ENCODE assay signal across 9 mouse cellular contexts in genomic region chr11:76216049-76216540, GRCm38 (mm10). TPM values are rescaled to one million over a fixed set of nuclear protein-coding genes. Genes with fewer than 3 reads are reported as not detected.
DNase-seq lines count a peak whose midpoint lies in the region; ATAC-seq lines count a peak whose summit lies in the region.
"Had no signal": no experiment of that assay in that cellular context is flagged by ENCODE, and none has a peak within 500 bp of the region (broad histone marks: within the 10 kb centered on the region; RNA-seq: fewer than 3 reads in every experiment).

No protein-coding gene starts in this region.

- no peak for DNase-seq in heart, adult 8-10 months (ENCODE audit: low spot score)
- DNase-seq in MEL-GATA-1-ER (ENCODE audit: extremely low read depth, low read depth): peak; percentile 4
- no peak for DNase-seq in urinary bladder, postnatal 4 days (ENCODE audit: low spot score in 2 of 2)

- H3K4me1 ChIP-seq in heart, embryonic 16.5 days (ENCODE audit: control insufficient read depth, insufficient read depth, low read length): peaks cover 4% of the 10 kb centered on the region
- H3K4me1 ChIP-seq in hindbrain, embryonic 16.5 days (ENCODE audit: control insufficient read depth, insufficient read depth, low read depth, low read length): peaks cover 8% of the 10 kb centered on the region
- peaks cover 10% of the 10 kb centered on the region for H3K4me1 ChIP-seq in midbrain, embryonic 15.5 days

- H3K4me2 ChIP-seq in heart, embryonic 16.5 days (ENCODE audit: low read depth, low read length): peak overlapping the region; percentile 84
- H3K4me2 ChIP-seq in hindbrain, embryonic 16.5 days (ENCODE audit: low read length): peak overlapping the region; percentile 73
- peak overlapping the region; percentile 65 for H3K4me2 ChIP-seq in midbrain, embryonic 15.5 days

- peak overlapping the region; percentile 77 for H3K4me3 ChIP-seq in heart, embryonic 16.5 days (ENCODE audit: low read length)
- H3K4me3 ChIP-seq in hindbrain, embryonic 16.5 days (ENCODE audit: low read length): peak overlapping the region; percentile 78; the same call in 1 of the 2 replicates
- peak overlapping the region; percentile 89; the same call in 1 of the 2 replicates for H3K4me3 ChIP-seq in midbrain, embryonic 15.5 days

- no peak overlapping the region; the same call in 1 of the 2 replicates for H3K9ac ChIP-seq in heart, embryonic 16.5 days (ENCODE audit: low read length)
- no peak overlapping the region for H3K9ac ChIP-seq in hindbrain, embryonic 16.5 days (ENCODE audit: low read depth, low read length)
- no peak overlapping the region for H3K9ac ChIP-seq in midbrain, embryonic 15.5 days

- WGBS in heart, embryonic 16.5 days: 96% methylated on average over 5 of the region's 5 CpGs
- WGBS in hindbrain, embryonic 16.5 days: 92% methylated on average over 5 of the region's 5 CpGs
- WGBS in midbrain, embryonic 15.5 days: 97% methylated on average over 5 of the region's 5 CpGs

- peaks cover 13% of the 10 kb centered on the region for H3K36me3 ChIP-seq in heart, embryonic 16.5 days (ENCODE audit: control insufficient read depth, insufficient read depth)
- H3K36me3 ChIP-seq in hindbrain, embryonic 16.5 days (ENCODE audit: control insufficient read depth, insufficient read depth, low read length): peaks cover 7% of the 10 kb centered on the region; the same call in 1 of the 2 replicates
- peaks cover 14% of the 10 kb centered on the region for H3K36me3 ChIP-seq in midbrain, embryonic 15.5 days (replicated peaks)

- no peaks in the 10 kb centered on the region for H3K9me3 ChIP-seq in heart, embryonic 16.5 days (replicated peaks; ENCODE audit: control insufficient read depth, low read length)
- no peaks in the 10 kb centered on the region for H3K9me3 ChIP-seq in hindbrain, embryonic 16.5 days (ENCODE audit: control insufficient read depth, low read length)
- H3K9me3 ChIP-seq in midbrain, embryonic 15.5 days: no peaks in the 10 kb centered on the region

- H3K27me3 ChIP-seq in heart, embryonic 16.5 days (ENCODE audit: control insufficient read depth, insufficient read depth, low read length): no peaks in the 10 kb centered on the region
- H3K27me3 ChIP-seq in hindbrain, embryonic 16.5 days (replicated peaks; ENCODE audit: control insufficient read depth, insufficient read depth, low read length): no peaks in the 10 kb centered on the region
- no peaks in the 10 kb centered on the region for H3K27me3 ChIP-seq in midbrain, embryonic 15.5 days (replicated peaks)
- H3K27me3 ChIP-seq: Patski had no signal

- ATAC-seq in heart, embryonic 16.5 days (replicated peaks; ENCODE audit: extremely low read depth, insufficient read depth, low FRiP score): no peak
- ATAC-seq in hindbrain, embryonic 16.5 days: no peak
- ATAC-seq in midbrain, embryonic 15.5 days (replicated peaks): no peak
- ATAC-seq in monocyte, adult 5-6 weeks (replicated peaks; ENCODE audit: insufficient number of reproducible peaks, low FRiP score, low TSS enrichment, poor library complexity, severe bottlenecking): no peak
- ATAC-seq in frontal cortex, adult (ENCODE audit: low TSS enrichment): no peak
- ATAC-seq: Patski had no signal

- H3K27ac ChIP-seq in heart, embryonic 16.5 days (ENCODE audit: low read length): peak overlapping the region; percentile 87; the same call in 1 of the 2 replicates
- no peak overlapping the region for H3K27ac ChIP-seq in hindbrain, embryonic 16.5 days (ENCODE audit: low read depth, low read length)
- no peak overlapping the region for H3K27ac ChIP-seq in midbrain, embryonic 15.5 days

RNA-seq across cellular contexts. Expression of gene Dbil5, which starts 1.3 kb away (rescaled TPM):
- 0.53 and 1.8 TPM in 2 replicates for polyA plus RNA-seq in heart, embryonic 16.5 days (2015; fragmentation: Nextera tagmentation; extraction: Ambion mirVana)
- total RNA-seq in heart, adult 8-10 months (2022): under 1 TPM in 3 of 4 experiments, not detected in 1; 0.50 to 0.68 (median 0.60) TPM
- polyA plus RNA-seq in hindbrain, embryonic 16.5 days (2015; fragmentation: Nextera tagmentation; extraction: Ambion mirVana): 0.69 and 0.78 TPM in 2 replicates
- 0.54 and 0.74 TPM in 2 replicates for polyA plus RNA-seq in midbrain, embryonic 15.5 days (2015; fragmentation: Nextera tagmentation; extraction: Ambion mirVana)
- total RNA-seq in monocyte, adult 5-6 weeks (2017): 0.97 TPM in 1 of 3 replicates, not detected in the others

RNA-seq across cellular contexts. Expression of gene Gemin4, which starts 1.4 kb away (rescaled TPM):
- 20.1 and 21.7 TPM in 2 replicates for polyA plus RNA-seq in heart, embryonic 16.5 days (2015; fragmentation: Nextera tagmentation; extraction: Ambion mirVana)
- total RNA-seq in heart, adult 8-10 months (2022): 1 to 10 TPM; 2.5 to 4.6 (median 3.7) TPM
- 12.0 and 15.1 TPM in 2 replicates for polyA plus RNA-seq in hindbrain, embryonic 16.5 days (2015; fragmentation: Nextera tagmentation; extraction: Ambion mirVana)
- 13.2 and 15.6 TPM in 2 replicates for polyA plus RNA-seq in midbrain, embryonic 15.5 days (2015; fragmentation: Nextera tagmentation; extraction: Ambion mirVana)
- 2.3 to 4.5 TPM in 2 of 3 replicates, not detected in the other for total RNA-seq in monocyte, adult 5-6 weeks (2017)

RNA-seq across cellular contexts. Expression of gene Mrm3, which starts 27.4 kb away (rescaled TPM):
- 29.1 and 31.7 TPM in 2 replicates for polyA plus RNA-seq in heart, embryonic 16.5 days (2015; fragmentation: Nextera tagmentation; extraction: Ambion mirVana)
- total RNA-seq in heart, adult 8-10 months (2022): 10 to 100 TPM; 23.7 to 28.3 (median 26.3) TPM
- polyA plus RNA-seq in hindbrain, embryonic 16.5 days (2015; fragmentation: Nextera tagmentation; extraction: Ambion mirVana): 25.7 and 26.1 TPM in 2 replicates
- polyA plus RNA-seq in midbrain, embryonic 15.5 days (2015; fragmentation: Nextera tagmentation; extraction: Ambion mirVana): 25.8 and 27.0 TPM in 2 replicates
- 3.2 to 9.7 TPM (median 5.5 TPM) in 3 replicates for total RNA-seq in monocyte, adult 5-6 weeks (2017)

RNA-seq across cellular contexts. Expression of gene Glod4, which starts 27.4 kb away (rescaled TPM):
- polyA plus RNA-seq in heart, embryonic 16.5 days (2015; fragmentation: Nextera tagmentation; extraction: Ambion mirVana): 115 and 122 TPM in 2 replicates
- 10 to 100 TPM; 38.8 to 46.4 (median 43.1) TPM for total RNA-seq in heart, adult 8-10 months (2022)
- polyA plus RNA-seq in hindbrain, embryonic 16.5 days (2015; fragmentation: Nextera tagmentation; extraction: Ambion mirVana): 118 and 125 TPM in 2 replicates
- 121 and 123 TPM in 2 replicates for polyA plus RNA-seq in midbrain, embryonic 15.5 days (2015; fragmentation: Nextera tagmentation; extraction: Ambion mirVana)
- total RNA-seq in monocyte, adult 5-6 weeks (2017): 66.2 to 85.9 TPM (median 77.0 TPM) in 3 replicates

RNA-seq across cellular contexts. Expression of gene Fam57a, which starts 36.6 kb away (rescaled TPM):
- 22.3 and 24.0 TPM in 2 replicates for polyA plus RNA-seq in heart, embryonic 16.5 days (2015; fragmentation: Nextera tagmentation; extraction: Ambion mirVana)
- total RNA-seq in heart, adult 8-10 months (2022): 1 to 10 TPM; 2.0 to 3.0 (median 2.5) TPM
- polyA plus RNA-seq in hindbrain, embryonic 16.5 days (2015; fragmentation: Nextera tagmentation; extraction: Ambion mirVana): 24.8 and 30.7 TPM in 2 replicates
- 23.9 and 27.1 TPM in 2 replicates for polyA plus RNA-seq in midbrain, embryonic 15.5 days (2015; fragmentation: Nextera tagmentation; extraction: Ambion mirVana)
- 0.85 to 1.8 TPM (median 1.4 TPM) in 3 replicates for total RNA-seq in monocyte, adult 5-6 weeks (2017)
